Mouse (Mus musculus): Measurements from ENCODE around the gene Apoh. TPM values are rescaled to one million over a fixed set of nuclear protein-coding genes. Genes with fewer than 3 reads are reported as not detected.

Apoh gene
- polyA plus RNA-seq, 1 experiment = 0.25 TPM

DNA sequence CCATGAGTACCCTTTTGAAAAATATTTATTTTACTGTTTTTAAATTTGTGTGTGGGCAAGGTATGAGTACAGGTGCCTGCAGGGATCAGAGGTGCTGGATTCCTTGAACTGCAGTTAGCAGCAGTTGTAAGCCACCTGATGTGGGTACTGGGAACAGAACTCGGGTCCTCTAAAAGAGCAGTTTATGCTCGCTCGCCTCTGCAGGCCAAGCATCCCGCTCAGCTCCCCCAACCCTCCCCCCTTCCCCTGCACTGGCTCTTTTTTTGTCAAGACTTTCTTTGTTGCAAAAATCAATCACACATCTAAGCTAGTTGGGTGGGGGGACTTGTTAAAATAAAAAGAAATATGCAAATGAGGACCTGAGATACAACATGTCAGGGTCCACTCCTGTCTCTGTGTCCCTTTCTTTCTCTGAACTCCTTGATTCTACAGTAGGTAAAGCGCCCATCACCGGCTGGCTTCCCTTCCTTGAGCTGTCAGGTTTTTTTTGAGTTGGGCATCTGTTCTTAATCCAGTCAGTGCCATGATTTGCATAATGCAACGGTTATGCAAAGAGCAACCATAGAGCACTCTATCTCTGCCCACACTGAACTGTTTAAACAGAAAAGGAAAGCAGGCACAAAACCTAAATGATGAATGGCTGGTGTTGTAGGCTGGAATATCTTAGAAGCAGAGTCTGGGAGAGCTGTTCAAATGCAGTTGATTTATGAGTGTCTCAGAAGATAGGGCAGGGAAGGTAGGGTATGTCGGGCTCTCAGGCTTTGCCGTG, 66.9 kb downstream of the Apoh start:
- H3ac ChIP-seq (ENCODE audit: control insufficient read depth, insufficient read length) = no peak overlapping the region
- H3K4me2 ChIP-seq (ENCODE audit: low read depth) = no peak overlapping the region
- no peaks in the 10 kb centered on the region for H3K79me2 ChIP-seq (ENCODE audit: control insufficient read depth, insufficient read depth)
- no peaks in the 10 kb centered on the region for H3K36me3 ChIP-seq (ENCODE audit: control insufficient read depth, insufficient read depth)
- no peak for TF ChIP-seq USF1 (IDR thresholded peaks at IDR 0.05; ENCODE audit: low read depth)
- H3K27me3 ChIP-seq (ENCODE audit: control insufficient read depth, insufficient read depth, insufficient read length) = no peaks in the 10 kb centered on the region
- H3K4me3 ChIP-seq = no peak overlapping the region

DNA sequence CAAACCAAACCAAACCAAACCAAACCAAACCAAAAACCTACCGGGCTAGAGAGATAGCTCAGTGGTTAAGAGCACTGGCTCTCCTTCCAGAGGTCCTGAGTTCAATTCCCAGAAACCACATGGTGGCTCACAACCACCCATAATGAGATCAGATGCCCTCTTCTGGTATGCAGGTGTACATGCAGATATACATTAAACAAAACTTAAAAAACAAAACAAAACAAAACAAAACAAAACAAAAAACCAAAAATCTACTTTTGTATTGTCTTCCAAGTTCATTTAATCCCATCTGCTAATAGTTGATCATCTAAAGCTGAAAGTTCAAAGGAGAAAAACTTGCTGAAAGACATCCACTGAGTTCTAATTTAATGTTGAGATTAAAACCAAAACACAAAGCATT, 73.2 kb downstream of the Apoh start:
- H3K36me3 ChIP-seq (ENCODE audit: control insufficient read depth, insufficient read depth) = no peaks in the 10 kb centered on the region
- no peak for TF ChIP-seq MAX (IDR thresholded peaks at IDR 0.05; ENCODE audit: low read depth)
- no peak for TF ChIP-seq MYOD1 (IDR thresholded peaks at IDR 0.05; ENCODE audit: control insufficient read depth in 1 of 3, insufficient read length in 2 of 3, low read depth in 2 of 3)
- TF ChIP-seq MYOG (IDR thresholded peaks at IDR 0.05; ENCODE audit: control insufficient read depth in 1 of 3, insufficient read depth in 1 of 3, insufficient read length in 2 of 3, low read depth in 2 of 3) = no peak
- TF ChIP-seq POLR2AphosphoS2 (IDR thresholded peaks at IDR 0.05; ENCODE audit: insufficient read length, low read depth) = no peak
- no peak for TF ChIP-seq E2F4 (IDR thresholded peaks at IDR 0.05; ENCODE audit: insufficient read depth)
- no peak for TF ChIP-seq CEBPB (IDR thresholded peaks at IDR 0.05; ENCODE audit: insufficient read depth, poor library complexity, severe bottlenecking)
- no peak for TF ChIP-seq TCF3 (IDR thresholded peaks at IDR 0.05; ENCODE audit: insufficient read length, low read depth)
- TF ChIP-seq REST (IDR thresholded peaks at IDR 0.05; ENCODE audit: insufficient read depth, insufficient read length) = no peak
- TF ChIP-seq USF1 (IDR thresholded peaks at IDR 0.05; ENCODE audit: low read depth) = no peak
- no peak for TF ChIP-seq POLR2A (IDR thresholded peaks at IDR 0.05; ENCODE audit: insufficient read length, low read depth)
- no peak for TF ChIP-seq SRF (IDR thresholded peaks at IDR 0.05; ENCODE audit: control insufficient read depth, insufficient read length, low read depth)
- no peak for TF ChIP-seq TCF12 (IDR thresholded peaks at IDR 0.05; ENCODE audit: insufficient read depth, poor library complexity, severe bottlenecking)
- no peaks in the 10 kb centered on the region for H3K79me2 ChIP-seq (ENCODE audit: control insufficient read depth, insufficient read depth)
- H3K4me2 ChIP-seq (ENCODE audit: low read depth) = no peak overlapping the region
- H3ac ChIP-seq (ENCODE audit: control insufficient read depth, insufficient read length) = no peak overlapping the region
- no peaks in the 10 kb centered on the region for H3K27me3 ChIP-seq (ENCODE audit: control insufficient read depth, insufficient read depth, insufficient read length)
- no peak overlapping the region for H3K4me3 ChIP-seq

DNA sequence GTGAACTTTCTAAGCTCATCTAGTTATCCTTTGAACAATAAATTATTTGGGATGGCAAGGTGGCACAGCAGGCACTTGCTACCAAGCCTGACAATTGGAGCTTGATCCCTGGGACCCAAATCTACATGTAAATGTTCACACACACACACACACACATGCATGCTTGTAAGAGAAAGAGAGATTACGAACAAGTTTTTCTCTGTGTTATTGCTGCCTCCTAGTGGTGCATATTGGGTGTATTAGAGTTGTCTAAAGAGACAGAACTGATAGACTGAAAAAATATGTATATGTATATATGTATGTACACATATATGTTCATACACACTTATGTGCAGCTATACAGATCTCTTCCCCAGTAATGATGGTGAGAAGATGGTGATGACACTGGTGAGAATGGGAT, 75.4 kb downstream of the Apoh start:
- Histone ChIP-seq H3K4me2 (ENCODE audit: low read depth) (no peak overlapping the region), H3ac (ENCODE audit: control insufficient read depth, insufficient read length) (no peak overlapping the region), H3K27me3 (ENCODE audit: control insufficient read depth, insufficient read depth, insufficient read length) (no peaks in the 10 kb centered on the region), H3K79me2 (ENCODE audit: control insufficient read depth, insufficient read depth) (no peaks in the 10 kb centered on the region), H3K36me3 (ENCODE audit: control insufficient read depth, insufficient read depth) (no peaks in the 10 kb centered on the region), H3K4me3 (no peak overlapping the region)
- no peak for TF ChIP-seq SRF (IDR thresholded peaks at IDR 0.05; ENCODE audit: control insufficient read depth, insufficient read length, low read depth)

- Histone ChIP-seq H3K36me3 (ENCODE audit: control insufficient read depth, insufficient read depth) (no peaks in the 10 kb centered on the region), H3K4me2 (ENCODE audit: low read depth) (no peak overlapping the region), H3K79me2 (ENCODE audit: control insufficient read depth, insufficient read depth) (no peaks in the 10 kb centered on the region), H3K4me3 (no peak overlapping the region), H3ac (ENCODE audit: control insufficient read depth, insufficient read length) (no peak overlapping the region), H3K27me3 (ENCODE audit: control insufficient read depth, insufficient read depth, insufficient read length) (no peaks in the 10 kb centered on the region)
- TF ChIP-seq POLR2AphosphoS2 (IDR thresholded peaks at IDR 0.05; ENCODE audit: insufficient read length, low read depth) (no peak), TCF3 (IDR thresholded peaks at IDR 0.05; ENCODE audit: insufficient read length, low read depth) (no peak), USF1 (IDR thresholded peaks at IDR 0.05; ENCODE audit: low read depth) (no peak), SRF (IDR thresholded peaks at IDR 0.05; ENCODE audit: control insufficient read depth, insufficient read length, low read depth) (no peak)
These were observed 76.1 kb downstream of the Apoh start for GRCm38 (mm10) chr11:108419242-108419641.

DNA sequence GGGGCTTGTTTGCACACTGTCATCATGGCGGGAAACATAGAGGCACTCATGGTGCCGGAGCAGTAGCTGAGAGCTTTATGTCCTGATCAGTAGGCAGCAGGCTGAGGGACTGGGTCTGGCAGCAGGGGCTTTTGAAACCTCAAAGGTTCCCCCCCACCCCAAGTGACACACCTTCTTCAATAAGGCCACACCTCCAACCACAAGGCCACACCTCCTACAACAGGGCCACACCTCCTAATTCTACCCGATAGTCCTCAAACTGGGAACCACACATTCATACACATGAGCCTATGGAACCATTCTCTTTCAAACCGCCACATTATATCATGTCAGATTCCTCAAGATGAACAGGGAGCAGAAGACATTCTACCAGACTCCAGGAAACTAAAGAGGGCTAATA, 77.6 kb downstream of the Apoh start:
- Histone ChIP-seq H3K4me2 (ENCODE audit: low read depth) (no peak overlapping the region), H3ac (ENCODE audit: control insufficient read depth, insufficient read length) (no peak overlapping the region), H3K27me3 (ENCODE audit: control insufficient read depth, insufficient read depth, insufficient read length) (no peaks in the 10 kb centered on the region), H3K36me3 (ENCODE audit: control insufficient read depth, insufficient read depth) (no peaks in the 10 kb centered on the region), H3K79me2 (ENCODE audit: control insufficient read depth, insufficient read depth) (no peaks in the 10 kb centered on the region), H3K4me3 (no peak overlapping the region)
- no peak for TF ChIP-seq MAX (IDR thresholded peaks at IDR 0.05; ENCODE audit: low read depth)
- TF ChIP-seq SRF (IDR thresholded peaks at IDR 0.05; ENCODE audit: control insufficient read depth, insufficient read length, low read depth) = no peak
- TF ChIP-seq POLR2A (IDR thresholded peaks at IDR 0.05; ENCODE audit: insufficient read length, low read depth) = no peak
- no peak for TF ChIP-seq E2F4 (IDR thresholded peaks at IDR 0.05; ENCODE audit: insufficient read depth)
- no peak for TF ChIP-seq POLR2AphosphoS2 (IDR thresholded peaks at IDR 0.05; ENCODE audit: insufficient read length, low read depth)
- no peak for TF ChIP-seq TCF3 (IDR thresholded peaks at IDR 0.05; ENCODE audit: insufficient read length, low read depth)
- TF ChIP-seq REST (IDR thresholded peaks at IDR 0.05; ENCODE audit: insufficient read depth, insufficient read length) = no peak
- TF ChIP-seq MYOD1 (IDR thresholded peaks at IDR 0.05; ENCODE audit: control insufficient read depth in 1 of 3, insufficient read length in 2 of 3, low read depth in 2 of 3) = no peak
- no peak for TF ChIP-seq MYOG (IDR thresholded peaks at IDR 0.05; ENCODE audit: control insufficient read depth in 1 of 3, insufficient read depth in 1 of 3, insufficient read length in 2 of 3, low read depth in 2 of 3)
- TF ChIP-seq CEBPB (IDR thresholded peaks at IDR 0.05; ENCODE audit: insufficient read depth, poor library complexity, severe bottlenecking) = no peak
